Mouse (Mus musculus) forebrain, embryonic 11.5 days (tissue): ENCODE results near the gene Defb36. TPM values are rescaled to one million over a fixed set of nuclear protein-coding genes. Genes with fewer than 3 reads are reported as not detected.

ENCODE experiments used
- ATAC-seq: fragments of 200-750 bp; cut with Nextera tagmentation; replicated peaks from 2 replicates; pipeline ENCODE4 v1.8.0; 2017; ENCODE audit warnings: moderate TSS enrichment; ENCODE audit not compliant: low FRiP score
- DNase-seq: peaks from one replicate; pipeline ENCODE4 v3.0.0-alpha.2; 2017; ENCODE audit warnings: low spot score
- H3K27ac ChIP-seq: fragments of 300-500 bp; sonication (generic); 2 replicates; pipeline ENCODE4 v1.5.1; 2014; ENCODE audit warnings: low read depth, low read length
- H3K27me3 ChIP-seq: fragments of 300-500 bp; sonication (generic); 2 replicates; pipeline ENCODE4 v1.6.1; 2014; ENCODE audit warnings: mild to moderate bottlenecking, low read length, mixed read lengths; ENCODE audit not compliant: control insufficient read depth, insufficient read depth
- H3K36me3 ChIP-seq: fragments of 300-500 bp; sonication (generic); 2 replicates; pipeline ENCODE4 v1.6.1; 2014; ENCODE audit warnings: mild to moderate bottlenecking, low read length, moderate library complexity, mixed read lengths; ENCODE audit not compliant: control insufficient read depth, insufficient read depth
- H3K4me1 ChIP-seq: fragments of 300-500 bp; sonication (generic); replicated peaks from 2 replicates; pipeline ENCODE4 v1.6.1; 2014; ENCODE audit warnings: low read length, mixed read lengths; ENCODE audit not compliant: control insufficient read depth, insufficient read depth
- H3K4me2 ChIP-seq: fragments of 300-500 bp; sonication (generic); 2 replicates; pipeline ENCODE4 v1.6.1; 2014; ENCODE audit warnings: low read depth, mild to moderate bottlenecking, low read length, moderate library complexity, mixed read lengths; ENCODE audit not compliant: severe bottlenecking
- H3K4me3 ChIP-seq: fragments of 300-500 bp; sonication (generic); 2 replicates; pipeline ENCODE4 v1.5.1; 2014; ENCODE audit warnings: low read depth, low read length
- H3K9ac ChIP-seq: fragments of 300-500 bp; sonication (generic); 2 replicates; pipeline ENCODE4 v1.6.1; 2014; ENCODE audit warnings: low read length
- H3K9me3 ChIP-seq: fragments of 300-500 bp; sonication (generic); 2 replicates; pipeline ENCODE4 v1.6.1; 2016; ENCODE audit warnings: low read length, mixed read lengths; ENCODE audit not compliant: control insufficient read depth
- WGBS: fragments of 180-500 bp; shearing (Covaris S2); extraction: QIAGEN DNeasy Blood & Tissue Kit; methylation state at CpG from one replicate; pipeline ENCODE4 v1.1.7; 2014; 5-methylcytosine and 5-hydroxymethylcytosine counted together
- polyA plus RNA-seq: library from polyadenylated mRNA; unstranded; fragments of >200 nt; fragmentation: Nextera tagmentation; extraction: Ambion mirVana; gene quantifications from 2 replicates; pipeline ENCODE4 v1.2.1, GENCODE M21; 2014

Defb36 gene
- polyA plus RNA-seq, 1 experiment from 2014 or later = not detected

DNA sequence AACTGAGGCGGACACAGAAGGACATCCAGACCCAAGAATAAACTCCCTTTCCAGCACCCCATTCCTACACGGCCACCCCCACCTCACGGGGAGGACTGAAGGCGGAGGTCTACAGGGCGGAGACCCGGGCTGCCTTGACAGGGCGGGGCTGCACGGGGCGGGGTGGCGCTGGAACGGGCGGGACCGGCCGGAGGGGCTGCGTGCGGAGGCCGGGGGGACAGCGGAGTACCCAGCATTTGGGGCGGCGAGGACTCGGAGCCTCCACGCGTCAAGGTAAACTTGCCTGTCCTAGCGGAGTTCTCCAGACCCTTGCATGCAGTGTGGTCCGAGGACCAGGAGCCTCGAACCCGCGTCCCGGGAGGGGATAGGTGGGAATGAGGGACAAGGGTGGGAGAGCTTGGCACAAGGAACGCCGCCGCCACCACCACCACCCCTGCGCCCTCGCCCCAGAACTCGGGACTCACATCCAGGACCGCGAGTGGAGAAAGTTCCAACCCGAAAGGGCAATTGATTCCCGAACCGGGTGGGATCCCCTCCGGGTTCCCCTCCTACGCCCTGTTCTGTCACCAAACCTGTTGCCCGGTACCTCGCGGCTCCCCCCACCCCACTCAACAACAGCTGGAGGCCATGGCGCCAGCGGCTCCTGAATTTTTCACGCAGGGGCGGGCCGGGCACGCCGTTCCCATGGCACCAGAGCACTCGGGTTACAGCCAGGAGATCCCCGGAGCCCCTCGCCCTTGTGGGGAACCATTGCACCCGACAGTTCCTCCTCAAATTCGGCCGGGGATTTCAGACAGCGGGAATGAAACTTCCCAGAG, 22.9 kb downstream of the Defb36 start, which contains the start of gene Rem1:
Rem1 (plus strand) TSS at position 178 of the 818 bp plus-strand sequence.
- peaks cover 35% of the 10 kb centered on the region for H3K27me3 ChIP-seq
- H3K4me3 ChIP-seq = peak within 1 kb of the TSS; percentile 31
- under 1% methylated on average over 58 of the region's 59 CpGs for WGBS
- DNase-seq = peak; percentile 65
- H3K9ac ChIP-seq = peak within 1 kb of the TSS; percentile 43; the same call in 1 of the 2 replicates
- ATAC-seq = peak; percentile 45
- no peak within 1 kb of the TSS for H3K27ac ChIP-seq
- peaks cover 7% of the 10 kb centered on the region; the same call in 1 of the 2 replicates for H3K4me1 ChIP-seq
- no peaks in the 10 kb centered on the region for H3K9me3 ChIP-seq
- H3K4me2 ChIP-seq = peak within 1 kb of the TSS; percentile 64
- no peaks in the 10 kb centered on the region for H3K36me3 ChIP-seq

DNA sequence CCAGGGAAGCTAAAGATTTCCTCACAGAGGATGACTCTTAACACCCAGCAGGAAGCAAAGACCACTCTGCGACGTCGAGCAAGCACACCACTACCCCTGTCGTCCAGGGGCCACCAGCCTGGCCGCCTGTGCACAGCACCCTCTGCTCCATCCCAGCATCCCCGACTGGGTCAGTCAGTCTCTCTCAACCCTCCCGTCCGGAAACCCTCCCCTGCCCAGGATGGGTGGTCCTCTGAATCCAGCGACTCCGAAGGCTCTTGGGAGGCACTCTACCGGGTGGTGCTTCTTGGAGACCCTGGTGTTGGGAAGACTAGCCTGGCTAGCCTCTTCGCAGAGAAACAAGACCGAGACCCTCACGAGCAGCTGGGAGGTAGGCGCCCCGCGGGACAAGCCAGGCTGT, 23.9 kb downstream of the Defb36 start:
- ATAC-seq = no peak
- DNase-seq = no peak
- Histone ChIP-seq H3K4me1 (peaks cover 7% of the 10 kb centered on the region; the same call in 1 of the 2 replicates), H3K9me3 (no peaks in the 10 kb centered on the region), H3K27me3 (peaks cover 37% of the 10 kb centered on the region), H3K4me2 (no peak overlapping the region), H3K27ac (no peak overlapping the region), H3K36me3 (no peaks in the 10 kb centered on the region), H3K4me3 (no peak overlapping the region), H3K9ac (no peak overlapping the region)
- 43% methylated on average over 17 of the region's 17 CpGs for WGBS

DNA sequence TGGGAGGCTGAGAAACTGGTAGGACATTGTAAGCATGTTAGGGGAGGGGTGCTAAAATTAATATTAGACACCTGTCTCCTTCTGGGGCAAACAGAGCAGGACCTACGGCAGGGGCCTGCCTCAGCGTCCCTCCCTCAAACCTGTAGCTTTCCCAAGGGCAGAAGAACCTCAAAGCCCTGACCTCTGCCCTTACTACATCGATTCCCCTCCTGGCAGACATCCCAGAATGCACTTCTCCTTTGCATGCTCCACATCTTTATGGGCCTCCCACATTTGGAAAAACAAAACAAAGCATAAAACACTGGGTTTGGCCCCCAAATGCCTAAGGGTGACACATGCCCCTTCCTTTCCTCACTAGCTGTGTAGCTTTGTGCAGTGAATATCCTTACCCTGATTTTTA, 25.1 kb downstream of the Defb36 start:
- ATAC-seq (no peak), DNase-seq (no peak)
- Histone ChIP-seq H3K4me3 (no peak overlapping the region), H3K27ac (no peak overlapping the region), H3K4me1 (peaks cover 7% of the 10 kb centered on the region; the same call in 1 of the 2 replicates), H3K9me3 (no peaks in the 10 kb centered on the region), H3K4me2 (no peak overlapping the region), H3K36me3 (no peaks in the 10 kb centered on the region), H3K27me3 (peaks cover 37% of the 10 kb centered on the region), H3K9ac (no peak overlapping the region)
- 71% methylated on average over 3 of the region's 3 CpGs for WGBS

DNA sequence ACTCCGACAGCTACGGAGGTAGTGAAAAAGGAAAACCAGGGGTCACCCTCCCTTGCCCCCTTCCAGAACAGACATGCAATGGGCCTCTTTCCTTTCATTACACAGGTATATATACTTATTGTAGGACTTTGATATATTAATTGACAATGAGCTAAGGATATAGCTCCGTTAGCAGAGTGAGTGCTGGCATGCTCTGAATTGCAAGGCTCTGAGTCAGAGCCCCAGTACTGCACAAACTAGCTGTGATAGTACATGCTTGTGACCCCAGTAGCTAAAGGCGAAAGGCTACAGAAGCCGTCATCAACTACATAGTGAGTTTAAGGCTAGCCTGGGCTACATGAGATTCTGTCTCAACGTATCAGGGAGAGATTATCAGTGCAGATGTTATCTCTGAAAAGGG, 25.8 kb downstream of the Defb36 start:
- Histone ChIP-seq H3K4me1 (peaks cover 7% of the 10 kb centered on the region; the same call in 1 of the 2 replicates), H3K36me3 (no peaks in the 10 kb centered on the region), H3K27ac (no peak overlapping the region), H3K27me3 (peaks cover 35% of the 10 kb centered on the region), H3K4me3 (no peak overlapping the region), H3K4me2 (no peak overlapping the region), H3K9me3 (no peaks in the 10 kb centered on the region), H3K9ac (no peak overlapping the region)
- WGBS = 90% methylated on average over 6 of the region's 6 CpGs
- DNase-seq (no peak), ATAC-seq (no peak)

DNA sequence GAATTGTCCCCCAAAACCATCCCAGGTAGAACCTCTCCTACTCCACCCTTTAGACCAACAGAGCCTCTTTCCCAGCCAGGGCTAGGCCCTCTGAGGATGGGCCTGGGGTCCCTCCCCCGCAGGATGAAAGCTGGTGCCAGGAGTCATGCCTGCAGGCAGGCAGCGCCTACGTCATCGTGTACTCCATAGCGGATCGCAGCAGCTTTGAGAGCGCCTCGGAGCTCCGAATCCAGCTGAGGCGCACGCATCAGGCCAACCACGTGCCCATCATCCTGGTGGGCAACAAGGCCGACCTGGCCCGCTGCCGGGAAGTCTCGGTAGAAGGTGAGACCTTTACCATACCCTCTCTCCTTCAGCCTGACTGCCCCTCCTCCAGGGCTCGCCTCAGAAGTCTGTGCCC, 29.2 kb downstream of the Defb36 start:
- H3K9me3 ChIP-seq = no peaks in the 10 kb centered on the region
- no peak for ATAC-seq
- DNase-seq = no peak
- no peak overlapping the region for H3K4me3 ChIP-seq
- H3K4me1 ChIP-seq = no peaks in the 10 kb centered on the region
- no peak overlapping the region for H3K27ac ChIP-seq
- peaks cover 7% of the 10 kb centered on the region for H3K27me3 ChIP-seq
- H3K4me2 ChIP-seq = no peak overlapping the region
- no peak overlapping the region for H3K9ac ChIP-seq
- no peaks in the 10 kb centered on the region for H3K36me3 ChIP-seq
- WGBS = 47% methylated on average over 17 of the region's 17 CpGs

DNA sequence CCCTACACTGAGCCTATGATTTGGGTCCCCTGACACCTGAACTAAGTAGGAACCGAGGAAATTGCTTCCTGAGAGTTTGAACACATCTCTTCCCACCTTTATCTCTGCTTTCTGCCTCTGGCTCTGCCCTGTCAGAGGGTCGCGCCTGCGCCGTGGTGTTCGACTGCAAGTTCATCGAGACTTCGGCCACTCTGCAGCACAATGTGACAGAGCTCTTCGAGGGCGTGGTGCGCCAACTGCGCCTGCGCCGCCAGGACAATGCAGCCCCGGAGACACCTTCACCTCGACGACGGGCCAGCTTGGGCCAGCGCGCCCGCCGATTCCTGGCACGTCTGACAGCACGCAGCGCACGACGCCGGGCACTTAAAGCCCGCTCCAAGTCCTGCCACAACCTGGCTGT, 30.2 kb downstream of the Defb36 start:
- H3K4me3 ChIP-seq = no peak overlapping the region
- ATAC-seq = no peak

DNA sequence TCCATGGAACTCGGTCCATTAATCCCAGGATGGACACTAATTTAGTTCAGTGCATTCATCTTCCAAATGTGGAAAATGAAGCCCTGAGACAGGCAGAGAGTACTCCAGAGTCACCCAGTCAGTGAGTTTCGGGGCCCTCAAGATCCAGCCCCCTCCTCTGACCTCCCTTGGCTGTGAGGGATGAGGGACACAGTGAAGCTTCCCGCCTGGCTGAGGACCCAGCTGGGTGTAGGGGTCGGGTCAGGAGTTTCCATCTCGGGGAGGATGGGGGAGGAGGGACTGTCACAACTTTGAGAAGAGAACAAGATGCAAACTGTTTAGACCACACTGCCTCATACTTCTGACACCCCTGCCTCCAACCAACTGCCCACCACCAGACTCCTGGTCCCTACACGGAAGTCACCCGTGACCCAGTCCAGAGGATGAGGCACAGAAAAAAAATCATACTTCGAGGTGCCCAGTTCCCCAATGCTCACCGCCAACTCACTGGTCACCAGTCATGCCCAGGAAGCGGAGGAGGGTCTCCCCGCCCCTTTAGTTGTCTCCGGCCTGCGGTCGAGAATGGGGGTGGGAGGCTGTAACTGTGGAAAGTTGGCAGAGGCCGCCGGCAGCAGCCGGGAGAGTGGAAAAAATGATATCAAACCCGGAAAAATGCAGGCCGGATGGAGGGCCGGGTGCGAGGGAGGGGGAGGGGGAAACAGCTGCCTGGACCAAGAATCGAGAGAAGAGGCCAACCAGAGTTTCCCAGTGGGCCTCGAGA, 32.3 kb downstream of the Defb36 start:
- Histone ChIP-seq H3K9ac (no peak overlapping the region), H3K27ac (no peak overlapping the region), H3K4me1 (peaks cover 3% of the 10 kb centered on the region; the same call in 1 of the 2 replicates), H3K4me2 (no peak overlapping the region), H3K4me3 (no peak overlapping the region), H3K27me3 (peaks cover 2% of the 10 kb centered on the region; the same call in 1 of the 2 replicates), H3K9me3 (no peaks in the 10 kb centered on the region), H3K36me3 (no peaks in the 10 kb centered on the region)
- no peak for ATAC-seq
- WGBS = 85% methylated on average over 23 of the region's 23 CpGs
- no peak for DNase-seq

More for the DNA sequence above, 30.2 kb downstream of the Defb36 start:
- H3K4me2 ChIP-seq = no peak overlapping the region
- no peaks in the 10 kb centered on the region for H3K4me1 ChIP-seq
- peaks cover 2% of the 10 kb centered on the region; the same call in 1 of the 2 replicates for H3K27me3 ChIP-seq
- H3K9ac ChIP-seq = no peak overlapping the region
- 79% methylated on average over 29 of the region's 29 CpGs for WGBS
- H3K9me3 ChIP-seq = no peaks in the 10 kb centered on the region
- H3K36me3 ChIP-seq = no peaks in the 10 kb centered on the region
- no peak for DNase-seq
- H3K27ac ChIP-seq = no peak overlapping the region

DNA sequence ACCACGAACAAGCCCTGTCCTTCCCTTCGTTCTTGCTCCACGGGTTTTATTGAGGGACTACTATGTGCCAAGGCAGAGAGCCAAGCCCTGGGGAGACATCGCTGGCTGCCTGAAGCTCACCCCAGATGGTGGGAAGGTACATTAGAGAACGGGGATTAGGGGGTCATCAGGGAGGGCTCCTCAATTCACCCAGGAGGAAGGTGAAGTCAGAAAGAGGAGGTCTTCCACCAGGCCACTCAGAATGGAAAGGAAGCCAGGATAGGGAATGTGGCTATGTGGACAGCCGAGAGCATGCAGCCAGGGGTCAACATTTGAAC, 32.8 kb downstream of the Defb36 start:
- DNase-seq = no peak
- H3K4me1 ChIP-seq = peaks cover 3% of the 10 kb centered on the region; the same call in 1 of the 2 replicates
- no peaks in the 10 kb centered on the region for H3K9me3 ChIP-seq
- H3K4me3 ChIP-seq = no peak overlapping the region
- no peak for ATAC-seq
- H3K4me2 ChIP-seq = no peak overlapping the region
- no peaks in the 10 kb centered on the region for H3K36me3 ChIP-seq
- H3K27ac ChIP-seq = no peak overlapping the region
- peaks cover 2% of the 10 kb centered on the region; the same call in 1 of the 2 replicates for H3K27me3 ChIP-seq
- 90% methylated on average over 6 of the region's 6 CpGs for WGBS
- no peak overlapping the region for H3K9ac ChIP-seq
